Mouse (Mus musculus) myocyte (in vitro differentiated cells): ENCODE data around the gene Fam69b. TPM values are rescaled to one million over a fixed set of nuclear protein-coding genes. Genes with fewer than 3 reads are reported as not detected.

Experiments
- H3K27me3 ChIP-seq: one replicate; pipeline ENCODE4 v1.6.1; 2011; ENCODE audit not compliant: control insufficient read depth, insufficient read depth, insufficient read length
- H3K36me3 ChIP-seq: one replicate; pipeline ENCODE4 v1.6.1; 2011; ENCODE audit not compliant: control insufficient read depth, insufficient read depth
- H3K4me2 ChIP-seq: one replicate; pipeline ENCODE4 v1.6.1; 2011; ENCODE audit warnings: low read depth, control low read depth
- H3K4me3 ChIP-seq: one replicate; pipeline ENCODE4 v1.5.1; 2011; ENCODE audit warnings: mild to moderate bottlenecking, control low read depth, moderate library complexity
- H3K79me2 ChIP-seq: one replicate; pipeline ENCODE4 v1.6.1; 2011; ENCODE audit not compliant: control insufficient read depth, insufficient read depth
- H3ac ChIP-seq: one replicate; pipeline ENCODE4 v1.6.1; 2011; ENCODE audit not compliant: control insufficient read depth, insufficient read length
- CEBPB ChIP-seq: IDR thresholded peaks from 2 replicates; pipeline ENCODE4 v1.6.1; 2011; ENCODE audit warnings: mild to moderate bottlenecking, moderate library complexity; ENCODE audit not compliant: poor library complexity, insufficient read depth, severe bottlenecking
- E2F4 ChIP-seq: IDR thresholded peaks from one replicate; pipeline ENCODE4 v1.6.1; 2011; ENCODE audit warnings: mild to moderate bottlenecking, control low read depth, moderate library complexity; ENCODE audit not compliant: insufficient read depth
- MAX ChIP-seq: IDR thresholded peaks from one replicate; pipeline ENCODE4 v1.6.1; 2011; ENCODE audit warnings: low read depth, mild to moderate bottlenecking, control low read depth
- MYOD1 ChIP-seq, 3 experiments: IDR thresholded peaks; one replicate each; pipeline ENCODE4 v1.6.1; 2011; ENCODE audit warnings: control low read depth in 2 of 3, low read depth in 2 of 3, mild to moderate bottlenecking in 2 of 3, moderate library complexity in 1 of 3; ENCODE audit not compliant: insufficient read length in 2 of 3, control insufficient read depth in 1 of 3
- MYOG ChIP-seq, 3 experiments: IDR thresholded peaks; one replicate each; pipeline ENCODE4 v1.6.1; 2011; ENCODE audit warnings: control low read depth in 2 of 3, low read depth in 2 of 3, mild to moderate bottlenecking in 2 of 3; ENCODE audit not compliant: insufficient read length in 2 of 3, control insufficient read depth in 1 of 3, insufficient read depth in 1 of 3
- POLR2A ChIP-seq: IDR thresholded peaks from one replicate; pipeline ENCODE4 v1.6.1; 2011; ENCODE audit warnings: low read depth, mild to moderate bottlenecking, control low read depth, moderate library complexity; ENCODE audit not compliant: insufficient read length
- POLR2AphosphoS2 ChIP-seq: IDR thresholded peaks from one replicate; pipeline ENCODE4 v1.6.1; 2011; ENCODE audit warnings: low read depth, control low read depth; ENCODE audit not compliant: insufficient read length
- REST ChIP-seq: IDR thresholded peaks from one replicate; pipeline ENCODE4 v1.6.1; 2011; ENCODE audit warnings: mild to moderate bottlenecking, control low read depth, moderate library complexity; ENCODE audit not compliant: insufficient read depth, insufficient read length
- SRF ChIP-seq: IDR thresholded peaks from one replicate; pipeline ENCODE4 v1.6.1; 2011; ENCODE audit warnings: low read depth; ENCODE audit not compliant: control insufficient read depth, insufficient read length
- TCF12 ChIP-seq: IDR thresholded peaks from one replicate; pipeline ENCODE4 v1.6.1; 2011; ENCODE audit warnings: mild to moderate bottlenecking, control low read depth; ENCODE audit not compliant: poor library complexity, insufficient read depth, severe bottlenecking
- TCF3 ChIP-seq: IDR thresholded peaks from one replicate; pipeline ENCODE4 v1.6.1; 2011; ENCODE audit warnings: low read depth, control low read depth; ENCODE audit not compliant: insufficient read length
- USF1 ChIP-seq: IDR thresholded peaks from one replicate; pipeline ENCODE4 v1.6.1; 2011; ENCODE audit warnings: low read depth, mild to moderate bottlenecking, control low read depth, moderate library complexity
- polyA plus RNA-seq: library from polyadenylated mRNA; unstranded; fragments of >200 nt; fragmentation: generic; extraction: Trizol; gene quantifications from one replicate; pipeline ENCODE4 v1.2.1, GENCODE M21; 2012; ENCODE audit warnings: missing spikeins

Gene Fam69b
- polyA plus RNA-seq, 1 experiment: 2.6 TPM

- H3K4me3 ChIP-seq: no peak overlapping the region
- no peak overlapping the region for H3ac ChIP-seq
- TF ChIP-seq E2F4: no peak
- no peak for TF ChIP-seq TCF12
- TF ChIP-seq CEBPB: no peak
- TF ChIP-seq POLR2A: no peak
- TF ChIP-seq MYOG (IDR thresholded peaks at IDR 0.05; ENCODE audit: control insufficient read depth in 1 of 3, insufficient read depth in 1 of 3, insufficient read length in 2 of 3, low read depth in 2 of 3): no peak
- TF ChIP-seq MAX: no peak
- H3K27me3 ChIP-seq: no peaks in the 10 kb centered on the region
- no peak overlapping the region for H3K4me2 ChIP-seq
- no peaks in the 10 kb centered on the region for H3K79me2 ChIP-seq
- no peaks in the 10 kb centered on the region for H3K36me3 ChIP-seq
Measured at GRCm38 (mm10) chr2:26593211-26594021, 34.8 kb upstream of the Fam69b start.

- Histone ChIP-seq H3K27me3 (no peaks in the 10 kb centered on the region), H3K4me3 (no peak overlapping the region), H3K79me2 (no peaks in the 10 kb centered on the region), H3K36me3 (no peaks in the 10 kb centered on the region), H3K4me2 (no peak overlapping the region), H3ac (no peak overlapping the region)
- no peak for TF ChIP-seq REST
- no peak for TF ChIP-seq USF1
- no peak for TF ChIP-seq TCF12
- no peak for TF ChIP-seq POLR2A
- TF ChIP-seq CEBPB: no peak
- TF ChIP-seq MAX: no peak
- no peak for TF ChIP-seq TCF3
- TF ChIP-seq SRF: no peak
- no peak for TF ChIP-seq E2F4
- TF ChIP-seq POLR2AphosphoS2: no peak
- TF ChIP-seq MYOG (IDR thresholded peaks at IDR 0.05; ENCODE audit: control insufficient read depth in 1 of 3, insufficient read depth in 1 of 3, insufficient read length in 2 of 3, low read depth in 2 of 3): no peak
- no peak for TF ChIP-seq MYOD1 (IDR thresholded peaks at IDR 0.05; ENCODE audit: control insufficient read depth in 1 of 3, insufficient read length in 2 of 3, low read depth in 2 of 3)
Measured at GRCm38 (mm10) chr2:26594022-26594346, 34.3 kb upstream of the Fam69b start.

- H3K79me2 ChIP-seq: no peaks in the 10 kb centered on the region
- no peak overlapping the region for H3K4me3 ChIP-seq
- no peak overlapping the region for H3K4me2 ChIP-seq
Measured at GRCm38 (mm10) chr2:26594461-26594933, 33.8 kb upstream of the Fam69b start.

GRCm38 (mm10) chr2:26594934-26595724 is 33.1 kb upstream of the Fam69b start:
- no peaks in the 10 kb centered on the region for H3K36me3 ChIP-seq
- H3K4me3 ChIP-seq: no peak overlapping the region
- H3K27me3 ChIP-seq: no peaks in the 10 kb centered on the region
- no peaks in the 10 kb centered on the region for H3K79me2 ChIP-seq
- no peak for TF ChIP-seq SRF
- TF ChIP-seq TCF12: no peak
- no peak for TF ChIP-seq MAX
- no peak for TF ChIP-seq USF1
- H3ac ChIP-seq: no peak overlapping the region
- H3K4me2 ChIP-seq: no peak overlapping the region

More at GRCm38 (mm10) chr2:26594461-26594933, 33.8 kb upstream of the Fam69b start:
- H3K36me3 ChIP-seq: no peaks in the 10 kb centered on the region
- no peak overlapping the region for H3ac ChIP-seq
- no peak for TF ChIP-seq POLR2AphosphoS2
- TF ChIP-seq POLR2A: no peak
- no peaks in the 10 kb centered on the region for H3K27me3 ChIP-seq

GRCm38 (mm10) chr2:26595725-26596435 is 32.4 kb upstream of the Fam69b start:
- TF ChIP-seq MAX (no peak), REST (no peak), E2F4 (no peak), USF1 (no peak), SRF (no peak), MYOG (IDR thresholded peaks at IDR 0.05; ENCODE audit: control insufficient read depth in 1 of 3, insufficient read depth in 1 of 3, insufficient read length in 2 of 3, low read depth in 2 of 3) (no peak), TCF12 (no peak)
- H3K4me2 ChIP-seq: no peak overlapping the region
- H3ac ChIP-seq: no peak overlapping the region

More at GRCm38 (mm10) chr2:26595725-26596435, 32.4 kb upstream of the Fam69b start:
- Histone ChIP-seq H3K79me2 (no peaks in the 10 kb centered on the region), H3K27me3 (no peaks in the 10 kb centered on the region), H3K36me3 (no peaks in the 10 kb centered on the region), H3K4me3 (no peak overlapping the region)
